Comparison of ENCODE assay signal across 10 mouse cellular contexts in genomic region chr9:57834629-57835417, GRCm38 (mm10). TPM values are rescaled to one million over a fixed set of nuclear protein-coding genes. Genes with fewer than 3 reads are reported as not detected.
DNase-seq lines count a peak whose midpoint lies in the region; ATAC-seq and TF ChIP-seq lines count a peak whose summit lies in the region.
"Had no signal": no experiment of that assay in that cellular context is flagged by ENCODE, and none has a peak within 500 bp of the region (broad histone marks: within the 10 kb centered on the region; RNA-seq: fewer than 3 reads in every experiment).

No protein-coding gene starts in this region.

- 0 out of 2 replicates have a peak overlapping the region, but pooled peaks have one; percentile 70 for H3K4me3 ChIP-seq in heart, postnatal 0 days (ENCODE audit: low read depth, low read length)
- no peak overlapping the region for H3K4me3 ChIP-seq in MEL (ENCODE audit: control insufficient read depth in 1 of 2, insufficient read depth in 1 of 2, low read depth in 2 of 2, low read length in 2 of 2)
- H3K4me3 ChIP-seq in hindbrain, embryonic 11.5 days (ENCODE audit: low read depth, low read length): peak overlapping the region; percentile 74
- peak overlapping the region; percentile 82; the same call in 1 of the 2 replicates for H3K4me3 ChIP-seq in midbrain, embryonic 14.5 days (replicated peaks; ENCODE audit: low read depth, low read length)

- H3K4me2 ChIP-seq in heart, postnatal 0 days (ENCODE audit: low read depth, low read length): peak overlapping the region; percentile 76; the same call in 1 of the 2 replicates
- peak overlapping the region; percentile 59 for H3K4me2 ChIP-seq in hindbrain, embryonic 11.5 days (replicated peaks; ENCODE audit: low read depth, low read length)
- peak overlapping the region; percentile 62 for H3K4me2 ChIP-seq in midbrain, embryonic 14.5 days (ENCODE audit: low read length)

- TF ChIP-seq CTCF in heart, postnatal 0 days (IDR thresholded peaks at IDR 0.05; ENCODE audit: low read depth): no peak
- no peak for TF ChIP-seq CTCF in MEL (IDR thresholded peaks at IDR 0.05 in 2 of 3, conservative IDR thresholded peaks at IDR 0.05 in 1 of 3; ENCODE audit: control insufficient read depth in 1 of 3, insufficient read depth in 1 of 3, low read depth in 2 of 3, low read length in 3 of 3, poor library complexity in 1 of 3, severe bottlenecking in 1 of 3)

- no peak overlapping the region for H3K9ac ChIP-seq in heart, postnatal 0 days (replicated peaks; ENCODE audit: low read depth, low read length)
- H3K9ac ChIP-seq in MEL (ENCODE audit: control insufficient read depth, low read depth, low read length, poor library complexity, severe bottlenecking): no peak overlapping the region
- H3K9ac ChIP-seq in hindbrain, embryonic 11.5 days (ENCODE audit: low read depth, low read length): 0 out of 2 replicates have a peak overlapping the region, but pooled peaks have one; percentile 31
- no peak overlapping the region for H3K9ac ChIP-seq in midbrain, embryonic 14.5 days (replicated peaks; ENCODE audit: low read length)

- no peaks in the 10 kb centered on the region for H3K9me3 ChIP-seq in heart, postnatal 0 days (replicated peaks; ENCODE audit: control insufficient read depth, low read length)
- H3K9me3 ChIP-seq in MEL (replicated peaks; ENCODE audit: insufficient read depth, low read length): no peaks in the 10 kb centered on the region
- no peaks in the 10 kb centered on the region for H3K9me3 ChIP-seq in hindbrain, embryonic 11.5 days (ENCODE audit: control insufficient read depth, low read length)
- no peaks in the 10 kb centered on the region for H3K9me3 ChIP-seq in midbrain, embryonic 14.5 days (ENCODE audit: control insufficient read depth, low read length)

- TF ChIP-seq POLR2A in MEL (IDR thresholded peaks at IDR 0.05; ENCODE audit: control insufficient read depth in 1 of 2, insufficient read depth in 1 of 2, low read depth in 1 of 2, low read length in 2 of 2, poor library complexity in 1 of 2): no peak

- no peaks in the 10 kb centered on the region for H3K36me3 ChIP-seq in heart, postnatal 0 days (replicated peaks; ENCODE audit: control insufficient read depth, insufficient read depth, low read length)
- peaks cover 0 to 53% of the 10 kb centered on the region in 2 experiments; a peak in 2 of 4 replicates for H3K36me3 ChIP-seq in MEL (ENCODE audit: control insufficient read depth in 1 of 2, insufficient read depth in 2 of 2, low read length in 2 of 2)
- H3K36me3 ChIP-seq in hindbrain, embryonic 11.5 days (ENCODE audit: control insufficient read depth, insufficient read depth, low read length): no peaks in the 10 kb centered on the region
- H3K36me3 ChIP-seq in midbrain, embryonic 14.5 days (ENCODE audit: control insufficient read depth, insufficient read depth, low read length): peaks cover 4% of the 10 kb centered on the region; the same call in 1 of the 2 replicates

- no peaks in the 10 kb centered on the region for H3K27me3 ChIP-seq in heart, postnatal 0 days (ENCODE audit: control insufficient read depth, insufficient read depth, low read length)
- no peaks in the 10 kb centered on the region for H3K27me3 ChIP-seq in MEL (ENCODE audit: control insufficient read depth in 1 of 2, insufficient read depth in 2 of 2, low read length in 2 of 2)
- no peaks in the 10 kb centered on the region for H3K27me3 ChIP-seq in hindbrain, embryonic 11.5 days (ENCODE audit: control insufficient read depth, insufficient read depth, low read length)
- H3K27me3 ChIP-seq in midbrain, embryonic 14.5 days (ENCODE audit: control insufficient read depth, insufficient read depth, low read length): no peaks in the 10 kb centered on the region

- TF ChIP-seq EP300 in heart, postnatal 0 days (IDR thresholded peaks at IDR 0.05; ENCODE audit: low read depth): no peak
- no peak for TF ChIP-seq EP300 in MEL (IDR thresholded peaks at IDR 0.05; ENCODE audit: low read depth in 1 of 2, low read length in 2 of 2)

- 56% methylated on average over 11 of the region's 11 CpGs for WGBS in heart, postnatal 0 days
- 18% methylated on average over 11 of the region's 11 CpGs for WGBS in hindbrain, embryonic 11.5 days
- WGBS in midbrain, embryonic 14.5 days: 26% methylated on average over 11 of the region's 11 CpGs

- no peak for ATAC-seq in heart, postnatal 0 days (ENCODE audit: insufficient read depth, low read depth)
- ATAC-seq in hindbrain, embryonic 11.5 days (ENCODE audit: low FRiP score): no peak
- no peak for ATAC-seq in midbrain, embryonic 14.5 days (ENCODE audit: low FRiP score, low TSS enrichment)
- ATAC-seq: intestine, postnatal 0 days; lung, postnatal 0 days had no signal

- no peak for DNase-seq in heart, postnatal 0 days (ENCODE audit: low spot score)
- DNase-seq in heart, postnatal 4 days: no peak
- peak; percentile 23 for DNase-seq in MEL (ENCODE audit: low read depth, low spot score)
- no peak for DNase-seq in hindbrain, embryonic 11.5 days (ENCODE audit: low spot score)
- no peak for DNase-seq in midbrain, embryonic 14.5 days
- DNase-seq in natural killer cell, adult 2 months (ENCODE audit: low spot score in 2 of 2): no peak
- DNase-seq in spleen, postnatal 4 days (ENCODE audit: low spot score in 2 of 2): no peak
- no peak for DNase-seq in kidney, adult 8-10 months

- H3K4me1 ChIP-seq in heart, postnatal 0 days (ENCODE audit: control insufficient read depth, insufficient read depth): peaks cover 35% of the 10 kb centered on the region
- H3K4me1 ChIP-seq in MEL (ENCODE audit: control insufficient read depth in 1 of 2, insufficient read depth in 2 of 2, low read length in 2 of 2): peaks cover 17 to 45% of the 10 kb centered on the region in 2 experiments
- peaks cover 17% of the 10 kb centered on the region for H3K4me1 ChIP-seq in hindbrain, embryonic 11.5 days (replicated peaks; ENCODE audit: control insufficient read depth, insufficient read depth, low read length)
- peaks cover 36% of the 10 kb centered on the region for H3K4me1 ChIP-seq in midbrain, embryonic 14.5 days (ENCODE audit: control insufficient read depth, insufficient read depth, low read length)

- no peak overlapping the region for H3K27ac ChIP-seq in heart, postnatal 0 days (ENCODE audit: low read depth)
- H3K27ac ChIP-seq in MEL (ENCODE audit: control insufficient read depth, low read depth, low read length): no peak overlapping the region
- H3K27ac ChIP-seq in hindbrain, embryonic 11.5 days (ENCODE audit: low read depth, low read length): no peak overlapping the region
- H3K27ac ChIP-seq in midbrain, embryonic 14.5 days (replicated peaks; ENCODE audit: low read depth, low read length): no peak overlapping the region

- TF ChIP-seq RAD21 in MEL (IDR thresholded peaks at IDR 0.05; ENCODE audit: low read depth, low read length): no peak

- H3K79me2 ChIP-seq in MEL (ENCODE audit: control insufficient read depth, insufficient read depth, low read length, poor library complexity): peaks cover 1% of the 10 kb centered on the region; the same call in 1 of the 2 replicates

TF ChIP-seq in MEL, 35 proteins besides CTCF, POLR2A, EP300 and RAD21:
- no peak for TF ChIP-seq E2F4 (IDR thresholded peaks at IDR 0.05; ENCODE audit: borderline replicate concordance, low read depth, low read length)
- TF ChIP-seq POLR2AphosphoS5 (IDR thresholded peaks at IDR 0.05; ENCODE audit: borderline replicate concordance, low read depth, low read length): no peak
- TF ChIP-seq CHD1 (IDR thresholded peaks at IDR 0.05; ENCODE audit: low read depth, low read length): no peak
- no peak for TF ChIP-seq SMC3 (IDR thresholded peaks at IDR 0.05; ENCODE audit: low read depth, low read length)
- no peak for TF ChIP-seq MYC (IDR thresholded peaks at IDR 0.05; ENCODE audit: low read depth, low read length)

RNA-seq across cellular contexts. Expression of gene Arid3b, which starts 1.8 kb away (rescaled TPM):
- 7.3 and 11.1 TPM in 2 replicates for total RNA-seq in heart, postnatal 0 days (2014; rRNA removed; ENCODE audit: low replicate concordance)
- polyA plus RNA-seq in heart, postnatal 0 days (2015; fragmentation: Nextera tagmentation; extraction: Ambion mirVana): 4.4 and 5.2 TPM in 2 replicates
- 1 to 10 TPM; 8.5 to 9.5 TPM for total RNA-seq in heart, postnatal 4 days (2021)
- total RNA-seq in MEL (2012; rRNA removed): 2.1 and 2.3 TPM in 2 replicates
- polyA plus RNA-seq in MEL (2012; ENCODE audit: insufficient read depth in 1 of 2, insufficient read length in 2 of 2, low read depth in 1 of 2, low replicate concordance in 2 of 2, missing spikeins in 1 of 2): 1 to 10 TPM in 1 of 2 experiments, not detected in 1; 7.4 TPM
- polyA plus RNA-seq in hindbrain, embryonic 11.5 days (2014; fragmentation: Nextera tagmentation; extraction: Ambion mirVana): 21.9 and 27.7 TPM in 2 replicates
- polyA plus RNA-seq in midbrain, embryonic 14.5 days (2014; fragmentation: Nextera tagmentation; extraction: Ambion mirVana): 8.7 and 9.6 TPM in 2 replicates

Comparison
In these comparisons a context has a peak if more than half of its experiments do, and no peak if none do; other contexts are left out.
1. H3K4me3 ChIP-seq: peak in heart, postnatal 0 days (single experiment), hindbrain, embryonic 11.5 days (single experiment) and midbrain, embryonic 14.5 days (single experiment); none in MEL (0 of 2).
2. Peak in every context shown above with its lines, with median percentiles within 50 percentile points of each other: H3K4me2 ChIP-seq.